Mouse (Mus musculus) heart, embryonic 12.5 days (tissue): ENCODE results near the gene Vasp. TPM values are rescaled to one million over a fixed set of nuclear protein-coding genes. Genes with fewer than 3 reads are reported as not detected.

Experiments
- ATAC-seq: fragments of 200-750 bp; cut with Nextera tagmentation; 2 replicates; pipeline ENCODE4 v1.8.0; 2017; ENCODE audit warnings: moderate TSS enrichment, moderate library complexity; ENCODE audit not compliant: insufficient number of reproducible peaks, low FRiP score
- H3K27ac ChIP-seq: fragments of 300-500 bp; sonication (generic); 2 replicates; pipeline ENCODE4 v1.5.1; 2016; ENCODE audit warnings: mild to moderate bottlenecking, moderate library complexity; ENCODE audit not compliant: poor library complexity, severe bottlenecking
- H3K27me3 ChIP-seq: fragments of 300-500 bp; sonication (generic); replicated peaks from 2 replicates; pipeline ENCODE4 v1.6.1; 2016; ENCODE audit warnings: mild to moderate bottlenecking, moderate library complexity
- H3K36me3 ChIP-seq: fragments of 300-500 bp; sonication (generic); 2 replicates; pipeline ENCODE4 v1.6.1; 2016; ENCODE audit warnings: mild to moderate bottlenecking, moderate library complexity
- H3K4me1 ChIP-seq: fragments of 300-500 bp; sonication (generic); replicated peaks from 2 replicates; pipeline ENCODE4 v1.6.1; 2016; ENCODE audit warnings: mild to moderate bottlenecking
- H3K4me2 ChIP-seq: fragments of 300-500 bp; sonication (generic); 2 replicates; pipeline ENCODE4 v1.6.1; 2016; ENCODE audit warnings: mild to moderate bottlenecking, moderate library complexity
- H3K4me3 ChIP-seq: fragments of 300-500 bp; sonication (generic); 2 replicates; pipeline ENCODE4 v1.5.1; 2016; ENCODE audit warnings: mild to moderate bottlenecking
- H3K9ac ChIP-seq: fragments of 300-500 bp; sonication (generic); 2 replicates; pipeline ENCODE4 v1.6.1; 2016; ENCODE audit warnings: mild to moderate bottlenecking, moderate library complexity
- H3K9me3 ChIP-seq: fragments of 300-500 bp; sonication (generic); replicated peaks from 2 replicates; pipeline ENCODE4 v1.6.1; 2016; ENCODE audit warnings: mild to moderate bottlenecking, moderate library complexity
- WGBS: fragments of 180-500 bp; shearing (Covaris S2); methylation state at CpG from one replicate; pipeline ENCODE4 v1.1.7; 2016; 5-methylcytosine and 5-hydroxymethylcytosine counted together
- polyA plus RNA-seq: library from polyadenylated mRNA; unstranded; fragments of >200 nt; fragmentation: Nextera tagmentation; extraction: Ambion mirVana; gene quantifications from 2 replicates; pipeline ENCODE4 v1.2.1, GENCODE M21; 2016

The Vasp gene
- polyA plus RNA-seq, 1 experiment from 2014 or later, result 93.7 TPM

DNA sequence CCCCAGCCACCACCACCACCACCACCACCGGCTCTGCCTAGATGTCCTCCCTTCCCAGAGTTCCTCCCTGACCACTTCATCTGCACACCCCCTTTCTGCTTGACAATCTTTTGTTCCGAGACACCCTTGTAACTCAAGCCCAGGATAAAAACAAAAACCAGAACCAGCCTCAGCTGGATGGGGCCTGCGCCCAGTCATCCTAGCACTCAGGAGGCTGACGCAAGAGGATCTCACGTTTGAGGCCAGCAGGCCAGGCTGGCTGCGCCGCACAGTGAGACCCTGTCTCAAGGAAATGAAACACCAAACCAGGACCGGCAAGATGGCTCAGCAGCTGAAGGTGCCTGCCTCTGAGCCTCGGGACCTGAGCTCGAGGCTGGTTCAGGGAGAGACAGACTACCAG lies 4.6 kb downstream of the Vasp start:
- H3K9me3 ChIP-seq, result no peaks in the 10 kb centered on the region
- no peak for ATAC-seq
- H3K4me3 ChIP-seq, result no peak overlapping the region
- no peaks in the 10 kb centered on the region for H3K27me3 ChIP-seq
- peaks cover 52% of the 10 kb centered on the region for H3K4me1 ChIP-seq
- peak overlapping the region; percentile 45 for H3K27ac ChIP-seq
- WGBS, result 58% methylated on average over 10 of the region's 10 CpGs
- peak overlapping the region; percentile 49; the same call in 1 of the 2 replicates for H3K9ac ChIP-seq
- H3K4me2 ChIP-seq, result peak overlapping the region; percentile 27
- H3K36me3 ChIP-seq, result peaks cover 56% of the 10 kb centered on the region

DNA sequence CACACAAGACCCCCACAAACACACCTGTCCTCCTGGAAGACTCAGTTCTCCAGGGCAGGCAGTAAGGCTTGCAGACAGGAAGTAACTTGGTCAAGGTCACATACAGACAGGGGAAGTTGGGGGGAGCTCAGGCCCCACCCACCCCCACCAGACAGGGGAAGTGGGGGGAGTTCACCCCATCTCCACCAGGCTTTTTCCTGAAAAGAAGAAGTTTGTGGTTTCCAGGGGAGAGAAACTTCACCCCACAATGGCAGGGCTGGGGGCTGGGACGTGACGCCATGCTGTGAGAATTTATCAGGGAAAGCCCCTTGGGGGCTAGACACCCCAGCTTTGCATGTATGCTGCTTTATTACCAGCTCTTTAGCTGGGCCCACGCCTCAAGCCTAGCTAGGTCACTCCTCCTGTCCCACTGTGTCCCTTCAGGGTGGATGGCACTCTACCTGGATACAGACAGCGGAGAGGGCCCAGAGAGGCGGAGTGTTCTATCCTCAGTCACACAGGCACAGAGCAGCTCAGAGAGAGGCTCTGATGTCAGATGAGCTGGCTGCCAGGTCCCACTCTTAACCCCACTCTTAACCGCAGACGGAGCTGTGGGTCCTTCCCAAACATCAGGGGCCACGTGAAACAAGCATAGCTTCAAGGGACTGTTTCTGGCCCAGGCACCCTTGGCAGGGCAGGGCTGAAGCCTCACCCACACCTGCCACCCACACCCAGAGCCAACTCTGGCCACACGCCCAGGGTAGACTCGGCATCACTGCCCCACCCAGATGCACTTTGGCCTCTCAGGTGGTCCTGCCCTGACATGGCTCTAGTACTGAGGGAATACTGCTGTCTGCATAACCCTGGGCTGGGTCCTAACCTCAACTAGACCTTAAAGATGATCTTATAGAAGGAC lies 5.4 kb downstream of the Vasp start:
- no peaks in the 10 kb centered on the region for H3K27me3 ChIP-seq
- 0 out of 2 replicates have a peak overlapping the region, but pooled peaks have one; percentile 45 for H3K27ac ChIP-seq
- WGBS, result 63% methylated on average over 10 of the region's 10 CpGs
- H3K9me3 ChIP-seq, result no peaks in the 10 kb centered on the region
- H3K4me3 ChIP-seq, result no peak overlapping the region
- ATAC-seq, result no peak
- peak overlapping the region; percentile 22; the same call in 1 of the 2 replicates for H3K4me2 ChIP-seq
- peak overlapping the region; percentile 49 for H3K9ac ChIP-seq
- peaks cover 65% of the 10 kb centered on the region for H3K36me3 ChIP-seq
- H3K4me1 ChIP-seq, result peaks cover 52% of the 10 kb centered on the region

GRCm38 (mm10) chr7:19265147-19265546 lies 6.5 kb downstream of the Vasp start:
- H3K4me1 ChIP-seq, result peaks cover 52% of the 10 kb centered on the region
- WGBS, result 13% methylated on average over 7 of the region's 7 CpGs
- no peak for ATAC-seq
- H3K36me3 ChIP-seq, result peaks cover 76% of the 10 kb centered on the region
- 0 out of 2 replicates have a peak overlapping the region, but pooled peaks have one; percentile 19 for H3K4me2 ChIP-seq
- H3K9me3 ChIP-seq, result no peaks in the 10 kb centered on the region
- 0 out of 2 replicates have a peak overlapping the region, but pooled peaks have one; percentile 16 for H3K9ac ChIP-seq
- no peak overlapping the region for H3K4me3 ChIP-seq
- no peaks in the 10 kb centered on the region for H3K27me3 ChIP-seq
- no peak overlapping the region for H3K27ac ChIP-seq

DNA sequence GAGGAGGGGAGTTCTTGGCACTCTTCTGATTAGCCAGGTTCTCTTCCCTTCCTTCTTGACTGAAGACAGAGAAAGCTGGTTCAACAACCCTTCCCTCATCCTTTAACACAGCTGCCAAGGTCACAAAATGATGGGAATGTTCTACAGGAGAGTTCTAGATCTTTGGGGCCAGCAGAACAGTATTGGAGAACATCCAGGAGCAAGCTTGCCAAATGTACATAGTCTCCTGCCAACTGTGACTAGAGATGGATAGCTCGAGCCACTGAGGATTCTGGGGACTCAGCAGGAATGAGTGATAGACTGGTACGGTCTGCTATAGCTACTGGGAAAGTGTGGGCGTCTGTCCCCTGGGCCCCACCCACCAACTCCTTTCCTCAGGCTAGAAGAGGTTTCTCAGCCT lies 13.3 kb downstream of the Vasp start:
- Histone ChIP-seq H3K27me3 (no peaks in the 10 kb centered on the region), H3K4me3 (no peak overlapping the region), H3K4me2 (no peak overlapping the region), H3K27ac (no peak overlapping the region), H3K9me3 (no peaks in the 10 kb centered on the region), H3K4me1 (no peaks in the 10 kb centered on the region; the same call in 1 of the 2 replicates), H3K36me3 (peaks cover 91% of the 10 kb centered on the region), H3K9ac (no peak overlapping the region)
- WGBS, result 79% methylated on average over 3 of the region's 3 CpGs
- no peak for ATAC-seq

- no peak overlapping the region; the same call in 1 of the 2 replicates for H3K27ac ChIP-seq
- no peak overlapping the region for H3K9ac ChIP-seq
- no peak overlapping the region for H3K4me3 ChIP-seq
- H3K36me3 ChIP-seq, result peaks cover 82% of the 10 kb centered on the region
- no peaks in the 10 kb centered on the region for H3K9me3 ChIP-seq
- H3K27me3 ChIP-seq, result no peaks in the 10 kb centered on the region
- WGBS, result 37% methylated on average over 11 of the region's 11 CpGs
- H3K4me1 ChIP-seq, result no peaks in the 10 kb centered on the region; the same call in 1 of the 2 replicates
- ATAC-seq, result peak; percentile 91
- H3K4me2 ChIP-seq, result no peak overlapping the region
Measured at GRCm38 (mm10) chr7:19257390-19258022, 14.1 kb downstream of the Vasp start.

DNA sequence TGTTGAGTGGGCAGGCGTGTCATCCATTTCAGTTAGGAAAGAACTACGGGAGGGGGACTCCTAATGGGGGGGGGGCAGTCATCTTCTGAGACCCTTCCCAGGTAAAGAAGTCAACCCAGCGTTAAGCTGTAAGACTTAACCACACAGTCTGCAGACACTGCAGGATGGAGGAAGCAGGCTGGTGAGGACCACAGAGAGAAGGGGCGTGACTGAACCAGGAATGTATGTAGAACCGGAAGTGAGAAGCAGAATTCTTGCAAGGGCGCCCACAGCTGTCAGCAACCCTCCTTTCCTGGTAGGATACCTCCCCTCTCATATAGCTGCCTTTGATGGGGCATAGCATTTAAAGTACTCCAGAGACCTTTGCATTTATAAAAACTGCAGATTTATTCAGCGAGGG lies 15.1 kb downstream of the Vasp start:
- peaks cover 73% of the 10 kb centered on the region for H3K36me3 ChIP-seq
- no peak overlapping the region for H3K9ac ChIP-seq
- 81% methylated on average over 7 of the region's 7 CpGs for WGBS
- H3K9me3 ChIP-seq, result no peaks in the 10 kb centered on the region
- H3K4me3 ChIP-seq, result no peak overlapping the region
- no peak overlapping the region for H3K27ac ChIP-seq
- H3K27me3 ChIP-seq, result no peaks in the 10 kb centered on the region
- H3K4me1 ChIP-seq, result no peaks in the 10 kb centered on the region; the same call in 1 of the 2 replicates
- no peak for ATAC-seq
- no peak overlapping the region for H3K4me2 ChIP-seq

- H3K36me3 ChIP-seq, result peaks cover 67% of the 10 kb centered on the region
- H3K4me3 ChIP-seq, result no peak overlapping the region
Measured at GRCm38 (mm10) chr7:19255395-19255794, 16.2 kb downstream of the Vasp start.

DNA sequence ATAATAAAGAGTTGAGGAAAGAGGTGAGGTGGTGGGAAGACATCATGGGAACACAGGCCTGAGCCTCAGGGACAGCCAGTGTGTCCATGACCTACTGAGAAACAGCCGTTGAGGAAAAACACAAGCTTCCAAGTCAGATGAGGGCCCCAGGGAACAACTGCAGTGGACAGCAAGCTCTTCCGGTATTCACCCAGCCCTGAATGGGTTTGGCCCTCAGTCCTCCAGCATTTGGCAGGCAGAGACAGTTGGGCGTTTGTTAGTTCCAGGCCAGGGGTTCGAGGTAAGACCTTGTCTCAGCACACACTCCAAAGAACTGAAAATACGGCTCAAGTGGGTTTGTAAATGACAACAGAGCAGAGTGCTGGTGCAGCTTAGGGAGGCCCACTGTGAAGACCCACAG lies 18.2 kb downstream of the Vasp start:
- no peaks in the 10 kb centered on the region; the same call in 1 of the 2 replicates for H3K4me1 ChIP-seq
- peaks cover 47% of the 10 kb centered on the region for H3K36me3 ChIP-seq
- H3K27me3 ChIP-seq, result no peaks in the 10 kb centered on the region
- no peak for ATAC-seq
- H3K4me2 ChIP-seq, result no peak overlapping the region
- H3K9ac ChIP-seq, result no peak overlapping the region
- 64% methylated on average over 5 of the region's 5 CpGs for WGBS
- no peak overlapping the region for H3K4me3 ChIP-seq
- H3K27ac ChIP-seq, result no peak overlapping the region
- H3K9me3 ChIP-seq, result no peaks in the 10 kb centered on the region

More at GRCm38 (mm10) chr7:19255395-19255794, 16.2 kb downstream of the Vasp start:
- Histone ChIP-seq H3K9me3 (no peaks in the 10 kb centered on the region), H3K27me3 (no peaks in the 10 kb centered on the region), H3K4me1 (no peaks in the 10 kb centered on the region; the same call in 1 of the 2 replicates), H3K9ac (no peak overlapping the region), H3K27ac (no peak overlapping the region), H3K4me2 (no peak overlapping the region)
- WGBS, result 83% methylated on average over 17 of the region's 17 CpGs
- ATAC-seq, result no peak

GRCm38 (mm10) chr7:19252078-19252477 lies 19.5 kb downstream of the Vasp start:
- Histone ChIP-seq H3K36me3 (peaks cover 41% of the 10 kb centered on the region), H3K4me3 (no peak overlapping the region), H3K9me3 (no peaks in the 10 kb centered on the region), H3K4me2 (no peak overlapping the region), H3K27ac (no peak overlapping the region), H3K27me3 (no peaks in the 10 kb centered on the region), H3K4me1 (no peaks in the 10 kb centered on the region), H3K9ac (no peak overlapping the region)
- WGBS, result 87% methylated on average over 4 of the region's 4 CpGs
- no peak for ATAC-seq

GRCm38 (mm10) chr7:19247511-19247910 lies 24.1 kb downstream of the Vasp start:
- H3K9ac ChIP-seq, result no peak overlapping the region
- whole genome bisulfite sequencing, result 94% methylated on average over 2 of the region's 2 CpGs
- no peak overlapping the region for H3K4me3 ChIP-seq
- no peaks in the 10 kb centered on the region for H3K27me3 ChIP-seq
- no peaks in the 10 kb centered on the region for H3K9me3 ChIP-seq
- H3K27ac ChIP-seq, result no peak overlapping the region
- H3K36me3 ChIP-seq, result peaks cover 43% of the 10 kb centered on the region
- no peak overlapping the region for H3K4me2 ChIP-seq
- no peaks in the 10 kb centered on the region for H3K4me1 ChIP-seq
- ATAC-seq, result no peak

DNA sequence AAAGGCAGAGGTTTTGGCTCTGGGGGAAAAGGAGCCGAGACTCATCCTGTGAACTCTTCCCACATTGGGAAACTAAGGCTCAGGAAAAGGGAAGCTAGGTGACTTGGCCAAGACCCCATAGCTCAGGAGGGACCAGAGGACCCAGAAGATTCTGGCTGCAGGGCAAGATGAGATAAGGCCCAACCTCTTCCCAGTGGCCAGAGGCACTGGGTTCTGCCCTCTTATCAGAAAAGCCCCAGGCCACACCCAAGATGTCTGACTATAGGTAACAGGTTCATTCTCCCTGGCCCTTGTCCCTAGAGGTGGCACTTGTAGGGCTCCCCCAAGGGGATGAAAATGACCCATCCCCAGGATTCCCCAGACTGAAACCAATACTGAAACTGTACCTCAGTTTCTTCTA lies 24.8 kb downstream of the Vasp start:
- no peaks in the 10 kb centered on the region for H3K4me1 ChIP-seq
- 92% methylated on average over 1 of the region's 1 CpGs for WGBS
- no peak overlapping the region for H3K9ac ChIP-seq
- ATAC-seq, result no peak
- no peak overlapping the region for H3K27ac ChIP-seq
- peaks cover 43% of the 10 kb centered on the region for H3K36me3 ChIP-seq
- H3K27me3 ChIP-seq, result no peaks in the 10 kb centered on the region
- H3K4me2 ChIP-seq, result no peak overlapping the region
- no peak overlapping the region for H3K4me3 ChIP-seq
- no peaks in the 10 kb centered on the region for H3K9me3 ChIP-seq
